Mouse (Mus musculus): ENCODE results near the gene Prrc2a. TPM values are rescaled to one million over a fixed set of nuclear protein-coding genes. Genes with fewer than 3 reads are reported as not detected.

Prrc2a gene
- 344 and 571 TPM in 2 replicates for polyA plus RNA-seq (2012; rRNA removed; ENCODE audit: low replicate concordance)

DNA sequence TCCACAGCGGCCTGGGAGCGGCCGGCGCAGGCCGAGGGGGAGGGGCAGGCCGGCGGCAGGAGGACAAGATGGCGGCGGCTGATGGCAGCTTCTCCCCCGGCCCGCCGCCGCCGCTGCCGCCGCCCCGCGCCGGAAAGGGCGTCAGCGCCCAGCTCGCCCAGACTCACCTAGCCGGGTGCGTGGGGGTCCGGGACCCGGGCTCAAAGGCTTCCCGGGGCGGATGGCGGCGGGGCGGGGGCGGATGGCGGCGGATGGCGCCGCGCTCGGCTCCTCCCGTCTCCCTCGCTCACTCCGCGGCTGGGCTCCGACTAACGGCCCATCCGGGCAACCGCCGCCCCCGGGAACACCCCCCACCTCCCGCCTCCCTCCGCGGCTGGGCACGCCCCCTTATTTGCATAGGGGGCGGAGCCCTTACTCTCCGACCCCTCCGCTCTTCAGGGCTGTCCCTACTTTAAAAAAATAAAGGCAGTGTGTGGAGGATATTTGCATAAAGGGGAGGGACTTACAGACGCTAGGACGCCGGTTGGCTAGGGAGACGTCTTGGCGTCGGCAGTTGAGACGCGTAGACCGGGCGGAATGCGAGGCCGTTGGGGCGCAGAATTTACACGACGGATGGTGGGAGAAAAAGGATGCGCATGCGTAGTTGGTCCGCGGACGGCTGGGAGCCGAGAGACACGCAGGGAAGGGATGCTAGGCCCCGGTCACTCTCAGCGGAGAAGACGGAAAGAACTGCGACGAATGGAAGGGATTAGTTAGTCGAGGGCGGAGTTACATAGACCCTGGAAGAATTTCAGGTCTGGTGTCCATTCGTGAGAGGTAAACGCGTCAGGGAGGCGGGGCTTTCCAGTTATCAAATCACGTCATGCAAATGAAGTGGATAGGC, at the start of gene Prrc2a:
TSS of gene Prrc2a (minus strand) at position 330 of the 883 bp plus-strand sequence.

DNA sequence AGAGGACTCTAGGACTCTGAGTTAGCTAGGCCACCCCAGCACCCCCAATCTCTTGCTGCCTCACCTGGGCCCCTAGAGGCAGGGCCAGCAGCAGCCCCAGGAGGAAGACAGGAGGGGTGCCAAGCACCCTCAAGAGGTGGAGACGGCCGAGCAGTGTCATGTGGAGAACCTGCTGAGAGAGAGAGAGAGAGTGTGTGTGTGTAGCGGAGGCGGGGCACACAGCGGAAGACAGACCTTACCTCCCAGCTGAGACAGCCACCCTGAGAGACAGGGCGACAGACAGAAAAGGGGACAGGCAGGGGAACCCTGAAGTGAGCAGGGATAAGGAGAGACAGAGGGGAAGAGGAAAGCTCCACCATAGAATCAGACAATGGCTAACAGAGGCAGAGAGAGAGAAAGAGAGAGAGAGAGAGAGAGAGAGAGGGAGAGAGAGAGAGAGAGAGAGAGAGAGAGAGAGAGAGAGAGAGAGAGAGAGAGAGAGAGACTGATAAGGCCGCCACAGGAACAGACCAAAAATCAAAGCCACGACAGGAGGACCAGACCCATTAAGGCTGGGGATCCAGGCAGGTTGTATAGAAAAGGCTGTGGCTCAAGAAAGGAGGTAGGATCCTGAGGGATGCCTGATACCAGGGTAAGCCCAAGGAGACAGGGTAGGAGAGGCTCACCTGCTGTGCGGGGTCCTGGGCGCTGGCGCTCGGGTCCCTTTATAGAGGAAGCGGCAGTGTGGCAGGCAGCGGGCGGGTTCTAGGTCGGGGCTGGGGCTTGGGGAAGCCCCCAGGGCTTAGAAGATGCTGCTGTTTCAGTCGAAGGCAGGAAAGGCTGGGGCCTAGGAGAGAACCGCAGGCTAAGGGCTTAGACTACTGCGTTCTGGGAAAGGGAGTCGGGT, 40.0 kb upstream of the Prrc2a start, which contains the start of gene Lta:
TSS of gene Lta (minus strand) at position 858 of the 886 bp plus-strand sequence.

DNA sequence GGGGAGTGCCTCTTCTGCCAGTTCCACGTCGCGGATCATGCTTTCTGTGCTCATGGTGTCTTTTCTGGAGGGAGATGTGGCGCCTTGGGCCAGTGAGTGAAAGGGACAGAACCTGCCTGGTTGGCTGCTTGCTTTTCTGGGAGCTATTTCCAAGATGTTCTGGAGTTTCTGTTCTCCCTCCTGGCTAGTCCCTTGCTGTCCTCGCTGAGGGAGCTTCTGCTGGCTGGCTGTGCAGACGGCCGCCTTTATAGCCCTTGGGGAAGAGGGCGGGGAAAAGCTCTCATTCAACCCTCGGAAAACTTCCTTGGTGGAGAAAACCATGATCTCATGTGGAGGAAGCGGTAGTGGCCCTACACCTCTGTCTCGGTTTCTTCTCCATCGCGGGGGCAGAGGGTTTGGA, 37.1 kb upstream of the Prrc2a start, which contains the start of gene Tnf:
TSS of gene Tnf (minus strand) at position 221 of the 400 bp plus-strand sequence.

DNA sequence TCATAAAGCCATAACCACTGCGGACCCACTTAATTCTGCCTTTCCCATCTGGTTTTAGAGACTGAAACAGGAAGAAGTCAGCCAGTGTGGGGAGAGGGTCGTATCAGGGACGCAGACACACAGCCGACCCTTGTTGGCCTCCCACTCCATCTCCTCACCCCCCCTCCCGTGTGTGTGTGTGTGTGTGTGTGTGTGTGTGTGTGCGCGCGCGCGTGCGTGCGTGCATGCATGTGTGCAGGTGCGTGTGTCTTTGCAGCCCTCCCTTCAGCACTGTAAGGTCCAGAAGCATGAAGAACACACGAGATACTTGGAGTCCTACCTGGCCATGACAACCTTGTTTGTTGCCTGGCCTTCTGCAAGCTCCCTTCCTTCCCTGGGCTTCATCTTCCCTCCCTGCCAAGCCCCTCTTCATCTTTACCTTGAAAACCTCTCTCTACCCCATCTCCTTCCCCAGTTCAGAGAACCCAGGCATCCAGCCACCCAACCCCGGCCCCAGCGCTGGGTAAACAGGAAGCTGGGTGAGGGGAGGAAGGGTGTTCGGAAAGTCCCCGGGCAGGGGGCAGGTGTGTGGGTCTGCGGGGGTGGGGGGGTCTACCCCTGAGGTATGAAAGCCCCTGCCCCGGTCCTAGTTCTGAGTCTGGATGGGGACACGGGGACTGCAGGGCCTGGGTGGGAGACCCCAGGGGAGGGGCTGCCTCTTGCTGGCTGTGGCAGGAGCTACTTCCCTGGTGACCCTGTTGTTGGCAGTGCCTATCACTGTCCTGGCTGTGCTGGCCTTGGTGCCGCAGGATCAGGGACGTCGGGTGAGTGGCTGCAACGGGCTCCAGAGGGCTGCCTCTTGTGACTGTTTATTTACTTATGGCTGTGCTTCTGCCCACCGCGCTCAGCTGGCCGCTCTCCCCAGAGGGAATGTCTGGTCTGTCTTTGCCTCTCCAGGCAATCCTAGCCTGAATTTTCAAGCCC, 29.5 kb upstream of the Prrc2a start, which contains the start of gene Ltb:
TSS of gene Ltb (plus strand) at position 559 of the 963 bp plus-strand sequence.

DNA sequence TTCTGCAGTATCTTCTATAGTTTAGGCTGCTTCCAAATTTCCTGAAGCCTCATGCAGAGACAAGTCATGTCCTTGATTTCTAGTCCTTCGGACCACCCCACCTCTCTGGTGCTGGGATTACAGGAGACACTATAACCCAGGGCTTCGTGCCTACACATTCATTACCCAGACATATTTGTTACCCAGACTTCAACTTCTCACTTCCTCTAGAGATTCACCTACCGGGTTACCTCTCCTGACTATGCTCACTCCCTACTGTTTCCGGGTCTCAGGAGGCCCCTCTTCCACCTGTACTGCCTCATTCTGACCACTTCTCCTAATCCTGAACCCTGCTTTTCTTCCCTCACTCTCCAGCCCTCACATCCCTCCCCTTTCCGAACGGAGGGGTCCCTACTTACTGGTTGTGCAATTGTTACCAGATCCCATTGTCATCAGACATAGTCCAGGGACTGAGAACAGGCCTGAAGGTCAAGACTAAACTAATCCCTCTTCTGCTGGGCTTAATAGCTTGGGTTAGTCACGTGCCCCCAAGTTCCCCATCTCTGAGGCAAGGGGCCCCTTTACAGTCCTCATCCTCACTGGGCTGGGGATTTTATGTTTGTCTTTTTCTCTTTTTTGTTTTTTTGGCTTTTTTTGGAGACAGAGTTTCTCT, 23.4 kb upstream of the Prrc2a start, which contains the start of gene Lst1:
TSS of gene Lst1 (minus strand) at position 481 of the 652 bp plus-strand sequence.

DNA sequence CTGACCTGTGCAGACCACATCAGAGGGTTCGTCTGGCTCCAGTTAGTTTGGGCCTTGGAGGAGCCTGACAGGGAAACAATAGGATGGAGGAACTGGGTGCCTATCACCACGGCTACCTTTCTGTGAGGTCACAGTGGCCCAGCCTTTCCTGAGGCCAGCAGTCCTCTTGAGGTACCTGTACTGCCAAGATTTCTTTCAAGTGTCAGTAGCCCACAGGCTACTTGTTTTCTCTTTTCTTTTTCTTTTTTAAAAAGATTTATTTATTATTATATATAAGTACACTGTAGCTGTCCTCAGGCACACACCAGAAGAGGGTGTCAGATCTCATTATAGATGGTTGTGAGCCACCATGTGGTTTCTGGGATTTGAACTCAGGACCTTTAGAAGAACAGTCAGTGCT, 11.3 kb upstream of the Prrc2a start, which contains the start of gene Aif1:
TSS of gene Aif1 (minus strand) at position 101 of the 400 bp plus-strand sequence.

DNA sequence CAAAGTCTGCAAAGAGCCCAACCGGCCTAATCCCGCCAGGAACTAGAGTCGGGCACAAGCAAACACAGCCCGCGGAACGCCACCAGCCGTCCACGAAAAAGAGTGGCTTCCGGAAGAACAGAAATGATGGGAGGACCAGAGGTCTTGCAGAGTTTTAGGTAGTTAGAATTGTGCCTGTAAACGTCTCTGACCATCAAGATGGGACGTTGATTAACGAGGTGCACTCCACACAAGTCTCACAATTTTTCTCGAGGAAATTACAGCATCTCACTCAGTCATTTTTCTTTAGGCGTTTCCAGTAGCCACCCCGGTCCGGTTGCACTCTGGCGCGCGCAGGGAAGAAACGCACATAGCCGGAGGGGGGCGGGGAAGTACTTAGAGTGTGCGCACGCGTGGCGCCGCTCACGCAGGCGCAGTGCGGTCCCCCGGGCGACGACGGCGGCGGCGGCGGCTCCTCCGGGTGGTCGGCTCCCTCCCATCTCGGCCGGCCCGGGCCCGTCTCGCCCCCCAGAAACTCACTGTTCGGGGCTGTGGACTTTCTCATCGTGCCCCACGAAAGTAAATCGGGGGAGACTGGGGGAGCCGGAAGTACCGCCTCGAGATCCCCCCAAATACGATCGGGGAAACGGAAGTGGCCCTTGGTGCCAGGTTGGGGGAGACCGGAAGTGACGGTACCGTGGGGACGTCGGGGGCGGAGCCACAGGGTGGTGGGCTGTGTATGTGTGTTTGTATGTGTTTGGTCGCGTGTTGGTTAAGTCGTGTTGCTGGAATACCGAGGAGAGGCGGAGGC, 29.7 kb downstream of the Prrc2a start, which contains the start of gene Bag6:
TSS of gene Bag6 (plus strand) at position 378 of the 790 bp plus-strand sequence.

DNA sequence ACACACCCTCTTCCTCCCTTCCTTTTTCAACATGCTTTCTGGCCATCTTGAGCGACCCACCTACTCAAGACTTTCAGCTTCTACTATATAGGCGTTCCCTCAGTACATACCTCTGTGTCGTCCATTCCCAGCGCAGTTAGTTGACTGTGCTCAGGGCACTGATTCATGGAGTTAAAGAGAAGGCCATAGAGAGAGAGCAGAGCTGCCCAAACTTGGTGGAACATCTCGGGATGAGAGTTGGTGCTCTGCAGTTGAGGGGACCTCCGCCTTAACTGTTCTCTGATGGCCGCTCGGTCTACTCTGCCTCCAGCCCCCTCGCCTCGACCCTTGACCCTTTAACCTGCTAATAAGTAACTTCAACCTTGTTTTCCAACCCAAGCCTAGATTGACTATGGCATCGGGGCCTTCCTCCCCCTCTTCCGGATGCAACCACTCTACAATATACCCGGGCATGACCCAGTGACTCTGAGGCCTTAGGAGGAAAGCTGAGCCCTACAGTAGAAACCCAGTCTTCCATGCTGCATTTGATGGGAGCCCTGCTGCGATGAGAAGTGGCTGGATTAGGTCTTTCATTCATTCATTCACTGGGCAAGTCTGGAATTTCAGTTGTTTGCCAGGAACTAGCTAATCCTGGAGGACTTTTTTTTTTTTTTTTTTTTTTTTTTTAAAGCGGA, 33.1 kb downstream of the Prrc2a start, which contains the start of gene Apom:
TSS of gene Apom (minus strand) at position 551 of the 674 bp plus-strand sequence.

DNA sequence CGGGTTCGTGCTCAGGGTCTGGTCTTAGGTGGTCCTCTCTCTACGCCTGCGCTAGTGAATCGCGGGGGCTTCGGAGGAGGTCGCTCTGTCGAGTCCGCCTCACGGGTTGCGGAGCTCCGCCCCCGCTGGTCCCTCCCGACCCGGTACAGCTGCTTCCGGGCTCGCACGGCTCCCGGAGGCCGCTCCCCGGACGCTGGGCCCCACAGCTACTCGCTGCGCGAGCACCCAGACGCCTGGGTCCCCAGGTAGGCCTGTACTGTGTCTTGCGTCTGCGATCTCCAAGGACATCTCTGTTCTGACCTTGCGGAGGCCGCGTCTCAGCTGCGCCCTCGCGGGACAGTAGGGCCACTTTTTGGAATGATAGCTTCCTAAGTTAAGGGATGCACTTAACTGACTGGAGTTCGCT, 38.5 kb downstream of the Prrc2a start, which contains the start of gene D17H6S53E:
TSS of gene D17H6S53E (plus strand) at position 168 of the 406 bp plus-strand sequence.

DNA sequence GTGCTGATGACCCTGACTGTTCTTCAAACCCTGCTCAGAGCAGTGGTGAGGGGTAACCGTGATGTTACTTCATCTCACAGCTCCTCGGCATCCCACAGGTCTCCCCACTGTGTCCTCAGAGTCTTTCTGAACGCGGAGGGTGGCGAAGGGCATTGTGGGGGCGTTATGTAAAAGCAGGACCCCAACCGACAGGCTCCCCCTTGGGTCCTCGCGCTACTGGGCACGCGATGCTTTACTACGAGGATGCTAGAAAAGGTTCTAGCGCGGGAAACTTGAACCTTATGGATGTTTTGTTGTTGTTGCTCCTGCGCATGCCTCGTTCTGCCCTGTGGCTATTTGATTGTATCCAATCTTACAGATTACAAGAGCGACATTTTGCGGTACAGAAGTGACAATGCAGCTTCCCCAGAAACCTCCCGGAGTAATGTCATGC, 42.8 kb downstream of the Prrc2a start, which contains the start of gene Csnk2b:
TSS of gene Csnk2b (minus strand) at position 183 of the 433 bp plus-strand sequence.

DNA sequence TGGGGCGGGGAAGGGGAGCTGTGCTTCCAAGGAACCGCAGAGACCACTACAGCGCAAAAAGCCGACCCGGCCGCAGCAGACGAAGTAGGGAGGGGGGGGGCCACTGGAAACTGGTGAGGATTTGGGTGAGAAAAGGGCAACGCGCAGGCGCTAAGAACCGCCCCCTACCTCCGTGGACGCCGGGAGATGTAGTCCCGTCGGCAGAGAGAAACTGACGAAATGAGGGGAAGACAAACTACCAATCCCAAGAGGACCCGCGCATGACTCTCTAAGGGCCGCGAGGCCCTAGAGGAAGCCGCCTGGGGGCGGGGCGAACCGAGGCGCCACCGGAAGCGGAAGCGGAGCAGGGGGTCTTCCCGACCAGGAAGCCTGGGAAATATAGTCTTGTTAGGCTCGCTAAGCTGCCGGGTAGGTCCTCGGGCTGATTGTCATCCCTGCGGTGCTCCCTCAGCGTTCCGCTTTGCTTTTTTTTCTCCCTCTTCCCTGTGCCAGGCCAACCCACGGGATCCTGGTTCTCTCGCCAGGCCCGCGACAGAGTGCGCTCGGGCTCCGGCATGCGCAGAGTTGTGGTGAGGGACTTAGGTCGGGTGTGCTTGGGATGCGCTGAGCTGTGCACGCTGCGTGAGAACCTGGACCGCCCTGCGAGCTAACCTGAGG, 43.4 kb downstream of the Prrc2a start, which contains the start of gene Gpank1:
TSS of gene Gpank1 (plus strand) at position 313 of the 657 bp plus-strand sequence.

DNA sequence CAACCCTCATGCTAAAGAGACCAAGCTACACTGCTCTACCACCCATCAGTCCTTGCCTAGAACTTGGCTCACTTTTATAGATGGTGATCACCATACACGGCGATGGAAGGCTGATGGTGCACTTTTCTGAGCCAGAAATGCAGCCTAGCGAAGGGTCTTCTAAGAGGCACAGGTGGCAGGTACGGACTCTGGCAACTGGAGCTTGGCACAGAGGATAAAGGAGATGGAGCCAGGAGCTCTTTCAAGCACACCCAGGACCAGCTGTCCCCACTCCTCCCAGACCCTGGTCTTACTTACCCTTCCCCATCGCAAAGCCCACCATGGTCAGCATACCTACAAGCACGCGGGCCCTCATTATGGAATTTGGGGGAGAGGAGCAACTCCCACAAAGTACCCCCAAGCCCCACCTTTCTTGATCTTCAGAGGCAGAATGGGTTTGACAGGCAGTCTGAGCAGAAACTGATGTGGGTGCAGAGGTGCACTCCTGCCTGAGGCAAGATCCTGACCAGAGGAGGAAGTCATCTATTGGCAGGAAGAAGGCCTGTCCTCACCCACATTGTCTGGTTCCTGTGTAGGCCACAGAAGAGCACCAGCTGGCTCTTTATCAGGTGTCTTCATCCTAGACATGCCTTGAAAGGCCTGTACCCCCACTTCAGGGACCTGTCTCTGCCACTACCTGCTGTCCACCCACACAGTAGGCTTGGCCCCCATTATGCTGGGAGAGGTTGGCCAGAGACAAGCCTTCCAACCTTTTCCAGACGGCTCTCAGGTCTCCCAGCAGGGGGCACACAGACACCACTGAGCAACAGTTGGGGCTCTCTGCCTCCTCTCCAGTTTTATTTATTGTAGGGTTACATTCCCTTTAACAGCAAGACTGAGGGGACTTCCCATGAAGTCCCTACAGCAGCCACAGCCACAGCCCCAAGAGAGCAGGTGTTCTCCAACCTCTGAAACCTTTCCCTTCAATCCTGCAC, 49.4 kb downstream of the Prrc2a start, which contains the start of gene Ly6g5b:
TSS of gene Ly6g5b (minus strand) at position 383 of the 974 bp plus-strand sequence.

DNA sequence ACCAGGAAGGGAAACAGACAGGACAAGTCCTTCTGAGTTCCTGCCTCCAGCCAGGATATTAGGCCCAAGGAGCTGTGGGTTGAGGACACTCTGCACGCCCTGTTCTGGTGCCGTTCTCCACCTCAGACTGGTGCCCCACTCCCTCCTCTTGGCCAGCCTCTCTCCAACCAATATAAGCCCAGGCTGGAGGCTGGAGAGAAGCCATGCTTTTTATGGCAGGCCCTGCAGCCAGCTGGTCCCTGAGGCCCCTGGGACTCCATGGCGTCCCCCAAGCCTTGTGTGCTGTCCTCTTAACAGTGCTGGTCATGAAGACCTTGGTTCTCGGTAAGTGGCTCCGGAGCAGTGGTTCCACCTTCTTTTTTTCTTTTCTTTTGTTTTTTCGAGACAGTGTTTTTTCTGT, 56.6 kb downstream of the Prrc2a start, which contains the start of gene Ly6g5c:
TSS of gene Ly6g5c (plus strand) at position 183 of the 400 bp plus-strand sequence.

Measured in mammary gland, adult 2 months (tissue).